Mouse (Mus musculus) hematopoietic stem cell, adult 5-6 weeks (primary cell): ENCODE measurements at regions not wholly inside any gene's neighbourhood (a gene's known extent, or its start where the extent isn't known, plus 50 kb on each side); places are given as distances from the start of the nearest gene placed in this dataset.

Experiments used
- ATAC-seq, 2 experiments: fragments of 125-278 bp in 1 of 2; replicated peaks in 1 of 2; 2 replicates each; pipeline ENCODE4 v1.8.0; 2016 to 2017; ENCODE audit warnings: inconsistent platforms in 2 of 2, mild to moderate bottlenecking in 2 of 2, moderate number of reproducible peaks in 2 of 2, low read depth in 1 of 2, moderate TSS enrichment in 1 of 2; ENCODE audit not compliant: low FRiP score in 2 of 2, poor library complexity in 2 of 2, severe bottlenecking in 2 of 2, insufficient read depth in 1 of 2, low TSS enrichment in 1 of 2

- ATAC-seq: no peak
Measured at GRCm38 (mm10) chr15:94082369-94082768, 382.8 kb downstream of the Adamts20 start.

GRCm38 (mm10) chr15:94077056-94077455 lies 388.2 kb downstream of the Adamts20 start:
- ATAC-seq: no peak

DNA sequence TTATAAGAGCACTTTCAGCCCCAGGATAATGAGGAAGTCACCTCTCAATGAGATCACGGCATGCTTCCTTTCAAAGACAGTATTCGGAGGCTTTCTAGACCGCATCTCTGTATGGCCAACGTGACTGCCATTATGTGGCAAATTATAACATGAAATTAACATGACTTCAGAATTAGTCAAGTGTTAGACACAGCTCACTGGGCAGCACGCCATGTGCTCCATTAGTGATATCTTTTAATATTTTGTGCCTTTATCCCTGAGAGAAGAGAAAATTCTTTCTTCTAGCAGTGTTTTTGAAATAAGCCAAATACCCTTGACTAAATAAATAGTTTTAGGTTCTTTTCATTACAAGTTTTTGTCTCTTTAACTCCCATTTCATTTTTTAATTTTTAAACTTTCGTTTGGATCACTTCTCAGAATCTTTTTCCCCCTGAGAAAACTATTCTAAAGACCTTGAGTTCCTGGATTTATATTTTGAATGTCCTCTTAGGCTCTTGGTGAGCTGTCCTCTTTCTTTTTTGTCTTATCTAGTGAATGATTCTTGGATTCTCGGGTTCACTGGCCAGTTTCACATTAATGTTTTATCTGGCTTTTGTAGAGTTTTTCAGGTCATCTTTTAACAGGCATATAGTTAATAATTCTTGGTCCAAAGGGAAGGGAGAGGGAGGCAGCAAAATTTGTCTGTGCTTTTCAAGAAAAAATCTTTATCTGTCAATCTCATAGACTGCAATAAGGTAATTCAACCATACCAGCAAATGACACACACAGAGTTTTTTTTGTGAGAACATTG lies 390.9 kb downstream of the Adamts20 start:
- ATAC-seq: no peak

GRCm38 (mm10) chr15:94067721-94068120 lies 397.5 kb downstream of the Adamts20 start:
- no peak for ATAC-seq

DNA sequence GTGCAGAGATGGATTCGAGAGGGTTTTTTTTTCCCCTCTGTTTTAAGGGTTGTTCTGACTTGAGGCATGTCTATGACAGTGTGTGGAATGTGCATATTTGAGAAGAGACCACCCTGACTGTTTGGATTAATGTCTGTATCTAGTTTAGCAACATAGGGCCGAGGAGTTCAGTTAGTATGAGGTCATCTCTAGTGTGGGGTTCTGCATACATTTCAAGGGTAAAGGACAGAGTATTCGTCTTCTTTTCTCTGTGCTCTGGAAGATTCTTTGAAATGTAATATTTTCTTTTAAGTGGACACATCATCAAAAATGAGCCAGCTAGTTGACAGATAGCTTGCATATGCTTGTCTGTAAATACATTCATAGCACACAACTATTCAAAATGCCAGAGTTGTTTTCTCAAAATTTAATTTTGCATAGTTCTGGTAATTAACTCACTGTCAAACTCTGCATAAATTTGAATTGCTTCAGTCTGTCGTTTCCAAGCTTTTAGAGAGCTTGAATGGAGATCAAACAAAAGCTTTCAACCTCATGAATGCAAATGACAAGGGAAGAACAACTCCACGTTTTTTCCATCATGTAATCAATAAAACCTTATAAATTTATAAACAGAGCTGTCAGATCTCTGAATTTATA lies 415.5 kb downstream of the Adamts20 start:
- no peak for ATAC-seq

- ATAC-seq: no peak
Measured at GRCm38 (mm10) chr15:94046186-94046585, 419.0 kb downstream of the Adamts20 start.

GRCm38 (mm10) chr15:94045131-94045756 lies 420.0 kb downstream of the Adamts20 start:
- no peak for ATAC-seq

DNA sequence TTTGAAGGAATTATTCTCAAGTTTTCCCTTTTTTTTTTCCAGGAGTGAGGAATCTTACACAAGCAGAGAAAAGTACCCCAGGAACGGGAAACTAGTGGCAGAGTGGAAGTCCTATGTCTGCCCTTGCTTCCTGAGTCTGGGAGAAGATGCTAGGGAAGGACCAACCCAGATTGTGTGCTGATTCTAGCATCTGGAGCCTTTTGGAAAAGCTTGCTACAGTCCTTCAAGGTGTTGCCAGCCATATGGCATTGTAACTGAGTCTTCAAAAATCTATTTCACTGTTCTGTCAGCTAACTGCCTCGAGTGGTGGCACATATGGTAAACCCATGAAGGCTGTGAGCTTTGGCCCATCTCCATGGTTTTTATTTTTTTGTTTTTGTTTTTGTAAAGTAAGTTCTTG lies 432.3 kb downstream of the Adamts20 start:
- ATAC-seq: no peak

DNA sequence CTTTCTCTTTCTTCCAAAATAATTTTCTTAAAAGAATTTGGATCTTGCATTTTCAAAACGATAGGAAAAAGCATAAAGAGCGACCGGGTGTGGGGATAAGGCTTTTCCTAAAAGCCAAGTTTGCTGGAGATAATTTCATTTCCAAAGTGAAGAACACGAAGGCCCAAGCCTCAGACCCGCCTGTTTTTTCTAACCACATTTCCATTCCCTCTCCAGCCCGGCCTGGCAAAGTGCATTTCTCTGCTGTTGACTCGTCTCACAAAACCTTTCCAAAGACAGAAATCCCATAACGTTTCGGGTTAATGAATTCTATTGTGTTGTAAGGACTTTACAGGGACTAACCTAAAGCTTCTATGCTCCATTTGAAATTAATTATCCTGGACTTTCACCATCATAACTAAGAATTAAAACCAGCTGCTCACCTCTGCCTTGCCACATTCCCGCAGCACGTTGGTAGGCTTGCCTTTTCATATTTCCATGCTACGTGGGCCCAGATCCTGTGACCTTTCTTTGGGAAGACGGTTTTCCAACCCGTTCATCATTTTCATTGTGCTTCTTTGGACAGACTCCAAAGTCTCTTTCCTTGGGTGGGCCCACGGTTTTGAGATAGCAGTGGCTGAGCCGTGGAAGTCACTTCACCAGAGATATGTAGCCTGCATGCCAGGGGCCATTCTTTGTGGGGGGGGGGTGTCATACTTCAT lies 430.5 kb upstream of the Prickle1 start:
- ATAC-seq: no peak

DNA sequence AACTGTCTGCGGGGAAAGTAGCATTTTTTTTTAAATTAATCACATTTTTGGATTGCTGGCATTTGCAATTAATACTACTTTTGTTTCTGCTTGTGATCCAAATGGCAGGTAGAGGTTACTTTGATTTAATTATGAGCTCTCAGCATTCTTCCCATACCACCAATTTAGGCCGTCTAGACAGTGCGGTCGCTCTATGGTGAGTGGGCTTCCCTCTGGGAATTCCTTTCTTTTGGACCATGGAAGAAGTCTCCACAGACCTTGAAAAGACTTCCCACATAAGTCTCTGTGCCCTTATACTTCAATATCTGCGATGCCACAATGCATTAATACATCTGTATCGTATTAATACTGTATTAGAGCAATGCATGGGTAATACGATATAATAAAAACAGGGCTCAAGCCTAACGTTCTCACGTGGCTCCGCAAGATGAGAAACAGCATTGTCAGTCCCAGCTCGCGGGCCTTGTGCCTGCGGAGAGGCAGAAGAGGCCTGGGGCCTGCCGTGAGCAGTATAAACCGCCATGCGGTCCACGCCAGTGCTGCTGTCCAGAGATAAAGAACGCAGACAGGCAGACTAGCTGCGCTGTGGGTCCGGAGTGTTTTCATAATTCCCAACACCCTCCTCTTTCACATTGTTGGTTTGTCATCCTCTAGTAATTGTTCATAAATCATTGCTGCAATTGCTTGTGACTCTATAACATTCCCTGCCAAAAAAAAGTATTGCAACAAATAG lies 429.7 kb upstream of the Prickle1 start:
- no peak for ATAC-seq

DNA sequence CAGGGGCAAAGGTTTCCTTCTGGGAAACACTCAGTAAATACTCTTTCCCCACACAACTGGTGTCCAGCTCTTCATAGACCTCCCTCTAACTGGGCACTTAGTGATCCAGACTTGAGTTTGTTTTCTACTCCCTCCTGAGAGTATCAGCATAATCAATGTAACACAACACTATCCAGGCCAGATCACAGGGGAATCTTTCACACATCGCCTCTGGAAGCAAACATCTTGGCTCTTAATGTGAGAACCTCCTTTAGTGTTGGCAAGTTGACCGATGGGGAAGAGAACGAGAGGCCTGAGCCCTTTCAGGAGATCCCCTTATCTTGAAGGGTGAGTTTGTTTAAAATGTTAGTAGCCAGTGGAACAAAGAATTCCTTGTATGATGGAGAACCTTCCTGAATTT lies 429.1 kb upstream of the Prickle1 start:
- no peak for ATAC-seq

DNA sequence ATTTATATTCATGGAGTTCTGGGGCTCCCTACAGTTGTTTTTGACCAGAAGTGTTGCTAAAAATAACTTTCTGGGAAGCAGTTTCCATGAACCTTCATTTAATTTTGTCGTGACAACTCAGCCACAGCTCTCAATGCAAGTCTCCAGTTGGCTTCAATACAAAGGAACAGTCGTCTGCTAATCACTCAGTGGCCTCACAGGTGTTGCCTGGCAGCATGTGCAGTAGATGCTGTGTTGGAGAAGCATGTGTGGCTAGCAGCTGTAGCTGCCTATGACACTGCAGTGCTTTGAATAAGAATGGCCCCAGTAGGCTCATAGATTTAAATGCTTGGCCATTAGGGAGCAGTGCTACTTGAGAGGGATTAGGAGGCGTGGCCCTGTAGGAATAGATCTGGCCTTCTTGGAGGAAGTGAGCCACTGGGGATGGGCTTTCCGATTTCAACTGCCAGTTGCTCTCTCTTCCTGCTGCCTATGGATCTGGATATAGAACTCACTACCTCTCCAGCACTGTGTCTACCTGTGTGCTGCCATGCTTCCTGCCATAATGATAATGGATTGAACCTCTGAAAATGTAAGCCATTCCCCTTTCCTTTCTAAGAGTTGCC lies 428.5 kb upstream of the Prickle1 start:
- ATAC-seq: no peak

DNA sequence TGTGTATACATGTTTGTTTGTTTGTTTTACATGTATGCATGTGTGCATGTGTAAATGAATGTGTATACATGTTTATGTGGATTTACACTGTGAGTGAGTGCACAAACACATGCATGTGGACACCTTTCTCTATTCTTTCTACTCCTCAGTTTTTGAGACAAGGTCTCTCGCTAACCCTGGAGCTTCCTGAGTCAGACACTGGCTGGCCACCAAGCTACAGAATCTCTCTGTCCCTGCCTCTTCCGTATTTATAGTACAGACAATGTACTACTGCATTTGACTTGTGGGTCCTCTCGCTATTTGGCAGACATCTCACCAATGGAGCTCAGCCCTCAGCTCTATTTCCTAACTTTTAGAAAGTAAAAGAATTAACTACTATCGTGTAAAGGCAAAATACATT lies 427.8 kb upstream of the Prickle1 start:
- ATAC-seq: no peak

GRCm38 (mm10) chr15:94017814-94018213 lies 422.1 kb upstream of the Prickle1 start:
- no peak for ATAC-seq

- ATAC-seq: no peak
Measured at GRCm38 (mm10) chr15:94011499-94011898, 415.8 kb upstream of the Prickle1 start.

DNA sequence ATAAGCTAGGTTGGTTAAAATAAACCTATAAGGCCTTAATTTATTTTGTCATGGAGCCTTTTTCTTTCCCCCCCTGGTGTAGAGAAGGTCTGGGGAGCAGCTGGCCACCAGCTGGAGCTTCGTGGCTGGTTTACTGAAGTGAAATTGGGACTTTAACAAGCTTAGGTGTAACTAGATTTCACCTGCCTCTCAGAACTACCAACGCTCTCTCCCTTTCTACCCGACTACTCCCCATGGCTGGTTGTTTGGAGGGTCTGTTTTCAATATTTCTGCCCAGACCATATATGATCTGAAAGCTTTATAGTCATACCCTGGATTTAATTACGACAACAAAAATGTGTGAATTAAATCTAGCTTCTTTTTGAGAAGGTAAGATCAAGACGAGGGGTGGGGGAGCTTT lies 410.4 kb upstream of the Prickle1 start:
- no peak for ATAC-seq

DNA sequence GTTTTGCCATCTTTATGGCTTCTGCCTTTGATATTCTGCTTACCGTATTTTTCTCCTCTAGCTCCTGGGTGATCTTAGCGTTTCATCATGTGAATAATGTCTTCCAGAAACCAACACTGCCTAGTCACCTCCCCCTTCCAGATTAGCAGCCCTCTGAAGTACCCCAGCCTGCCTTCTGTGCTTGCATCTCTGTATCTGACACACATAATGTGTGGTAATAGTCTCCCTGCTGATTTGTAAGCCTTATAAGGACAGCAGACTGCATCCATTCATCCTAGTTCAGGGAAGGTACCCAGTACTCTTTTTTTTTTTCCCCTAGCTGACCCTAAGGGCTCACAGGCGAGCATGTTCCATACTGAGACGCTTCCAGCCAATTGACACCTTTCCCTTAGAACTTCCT lies 409.2 kb upstream of the Prickle1 start:
- ATAC-seq: no peak
